Mouse (Mus musculus): ENCODE data around the gene Srcin1. TPM values are rescaled to one million over a fixed set of nuclear protein-coding genes. Genes with fewer than 3 reads are reported as not detected.

Gene Srcin1
- polyA plus RNA-seq, 1 experiment, result 0.03 TPM

- Histone ChIP-seq H3K4me1 (peaks cover 16% of the 10 kb centered on the region), H3K4me3 (replicated peaks) (peak overlapping the region; percentile 71), H3K27me3 (replicated peaks) (peaks cover 100% of the 10 kb centered on the region), H3K9me3 (no peaks in the 10 kb centered on the region), H3K36me3 (replicated peaks; ENCODE audit: low read length) (no peaks in the 10 kb centered on the region)
- TF ChIP-seq FLI1 (IDR thresholded peaks at IDR 0.05; ENCODE audit: low read length) (no peak), GATA1 (IDR thresholded peaks at IDR 0.05; ENCODE audit: borderline replicate concordance, low read length) (no peak)
Measured at GRCm38 (mm10) chr11:97545808-97546560, 30.0 kb downstream of the Srcin1 start.

GRCm38 (mm10) chr11:97543883-97544282 is 32.1 kb downstream of the Srcin1 start:
- no peak for TF ChIP-seq FLI1 (IDR thresholded peaks at IDR 0.05; ENCODE audit: low read length)
- TF ChIP-seq GATA1 (IDR thresholded peaks at IDR 0.05; ENCODE audit: borderline replicate concordance, low read length), result no peak
- H3K4me1 ChIP-seq, result peaks cover 23% of the 10 kb centered on the region
- peaks cover 97% of the 10 kb centered on the region for H3K27me3 ChIP-seq (replicated peaks)
- no peaks in the 10 kb centered on the region for H3K36me3 ChIP-seq (replicated peaks; ENCODE audit: low read length)
- no peaks in the 10 kb centered on the region for H3K9me3 ChIP-seq
- no peak overlapping the region for H3K4me3 ChIP-seq (replicated peaks)

GRCm38 (mm10) chr11:97543181-97543733 is 32.7 kb downstream of the Srcin1 start:
- H3K4me1 ChIP-seq, result peaks cover 23% of the 10 kb centered on the region
- peaks cover 96% of the 10 kb centered on the region for H3K27me3 ChIP-seq (replicated peaks)
- no peak for TF ChIP-seq FLI1 (IDR thresholded peaks at IDR 0.05; ENCODE audit: low read length)
- TF ChIP-seq GATA1 (IDR thresholded peaks at IDR 0.05; ENCODE audit: borderline replicate concordance, low read length), result no peak
- no peaks in the 10 kb centered on the region for H3K36me3 ChIP-seq (replicated peaks; ENCODE audit: low read length)
- H3K9me3 ChIP-seq, result no peaks in the 10 kb centered on the region
- H3K4me3 ChIP-seq (replicated peaks), result no peak overlapping the region

- TF ChIP-seq GATA1 (IDR thresholded peaks at IDR 0.05; ENCODE audit: borderline replicate concordance, low read length) (no peak), FLI1 (IDR thresholded peaks at IDR 0.05; ENCODE audit: low read length) (no peak)
- Histone ChIP-seq H3K9me3 (no peaks in the 10 kb centered on the region), H3K36me3 (replicated peaks; ENCODE audit: low read length) (no peaks in the 10 kb centered on the region), H3K27me3 (replicated peaks) (peaks cover 94% of the 10 kb centered on the region), H3K4me1 (peaks cover 25% of the 10 kb centered on the region), H3K4me3 (replicated peaks) (no peak overlapping the region)
Measured at GRCm38 (mm10) chr11:97542171-97543150, 33.5 kb downstream of the Srcin1 start.

- Histone ChIP-seq H3K4me1 (peaks cover 25% of the 10 kb centered on the region), H3K4me3 (replicated peaks) (no peak overlapping the region), H3K27me3 (replicated peaks) (peaks cover 94% of the 10 kb centered on the region)
Measured at GRCm38 (mm10) chr11:97540604-97541003, 35.4 kb downstream of the Srcin1 start.

GRCm38 (mm10) chr11:97540136-97540535 is 35.9 kb downstream of the Srcin1 start:
- H3K4me1 ChIP-seq, result peaks cover 26% of the 10 kb centered on the region
- no peaks in the 10 kb centered on the region for H3K9me3 ChIP-seq
- H3K36me3 ChIP-seq (replicated peaks; ENCODE audit: low read length), result no peaks in the 10 kb centered on the region
- peaks cover 94% of the 10 kb centered on the region for H3K27me3 ChIP-seq (replicated peaks)
- TF ChIP-seq FLI1 (IDR thresholded peaks at IDR 0.05; ENCODE audit: low read length) (no peak), GATA1 (IDR thresholded peaks at IDR 0.05; ENCODE audit: borderline replicate concordance, low read length) (no peak)
- H3K4me3 ChIP-seq (replicated peaks), result no peak overlapping the region

More at GRCm38 (mm10) chr11:97540604-97541003, 35.4 kb downstream of the Srcin1 start:
- TF ChIP-seq FLI1 (IDR thresholded peaks at IDR 0.05; ENCODE audit: low read length) (no peak), GATA1 (IDR thresholded peaks at IDR 0.05; ENCODE audit: borderline replicate concordance, low read length) (no peak)
- Histone ChIP-seq H3K9me3 (no peaks in the 10 kb centered on the region), H3K36me3 (replicated peaks; ENCODE audit: low read length) (no peaks in the 10 kb centered on the region)

GRCm38 (mm10) chr11:97539622-97540021 is 36.4 kb downstream of the Srcin1 start:
- Histone ChIP-seq H3K36me3 (replicated peaks; ENCODE audit: low read length) (no peaks in the 10 kb centered on the region), H3K9me3 (no peaks in the 10 kb centered on the region), H3K4me3 (replicated peaks) (no peak overlapping the region), H3K4me1 (peaks cover 31% of the 10 kb centered on the region), H3K27me3 (replicated peaks) (peaks cover 94% of the 10 kb centered on the region)
- TF ChIP-seq FLI1 (IDR thresholded peaks at IDR 0.05; ENCODE audit: low read length), result no peak
- TF ChIP-seq GATA1 (IDR thresholded peaks at IDR 0.05; ENCODE audit: borderline replicate concordance, low read length), result no peak

GRCm38 (mm10) chr11:97537580-97538089 is 38.4 kb downstream of the Srcin1 start:
- no peaks in the 10 kb centered on the region for H3K36me3 ChIP-seq (replicated peaks; ENCODE audit: low read length)
- H3K4me3 ChIP-seq (replicated peaks), result no peak overlapping the region
- H3K27me3 ChIP-seq (replicated peaks), result peaks cover 95% of the 10 kb centered on the region
- no peaks in the 10 kb centered on the region for H3K9me3 ChIP-seq
- peaks cover 49% of the 10 kb centered on the region for H3K4me1 ChIP-seq
- TF ChIP-seq GATA1 (IDR thresholded peaks at IDR 0.05; ENCODE audit: borderline replicate concordance, low read length) (no peak), FLI1 (IDR thresholded peaks at IDR 0.05; ENCODE audit: low read length) (no peak)

GRCm38 (mm10) chr11:97536835-97537579 is 39.0 kb downstream of the Srcin1 start:
- no peaks in the 10 kb centered on the region for H3K9me3 ChIP-seq
- no peaks in the 10 kb centered on the region for H3K36me3 ChIP-seq (replicated peaks; ENCODE audit: low read length)
- peaks cover 55% of the 10 kb centered on the region for H3K4me1 ChIP-seq
- H3K27me3 ChIP-seq (replicated peaks), result peaks cover 95% of the 10 kb centered on the region
- TF ChIP-seq FLI1 (IDR thresholded peaks at IDR 0.05; ENCODE audit: low read length) (no peak), GATA1 (IDR thresholded peaks at IDR 0.05; ENCODE audit: borderline replicate concordance, low read length) (no peak)
- H3K4me3 ChIP-seq (replicated peaks), result peak overlapping the region; percentile 85
